Mouse (Mus musculus): ENCODE results near the gene Brinp2. TPM values are rescaled to one million over a fixed set of nuclear protein-coding genes. Genes with fewer than 3 reads are reported as not detected.

The Brinp2 gene
- total RNA-seq, 2 experiments from 2014 or later, result 100.0 to 106 TPM

GRCm38 (mm10) chr1:158310426-158311156 is 45.5 kb downstream of the Brinp2 start:
- intact Hi-C loops (cut with DNase I), result no loop called here
- no peak for DNase-seq (ENCODE audit: extremely low spot score in 1 of 2, low spot score in 2 of 2)

DNA sequence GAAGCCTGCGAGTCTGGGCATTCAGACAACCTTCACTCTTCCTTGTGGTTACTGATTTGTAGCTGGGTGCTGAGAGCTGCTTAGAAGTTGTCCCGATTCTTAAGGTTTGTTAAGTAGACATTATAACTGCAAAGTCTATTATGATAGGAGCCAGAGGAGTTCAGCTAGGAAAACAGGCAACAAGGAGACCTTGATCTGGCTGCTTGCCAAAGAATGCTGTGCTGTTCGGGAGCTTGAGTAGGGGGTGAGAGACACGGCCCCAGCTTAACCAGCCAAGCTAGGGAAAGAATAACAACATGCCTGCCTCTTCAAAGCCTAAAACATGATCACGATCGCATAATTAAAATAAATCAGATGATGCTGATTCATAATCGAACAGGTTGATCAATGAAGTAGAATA is 59.1 kb downstream of the Brinp2 start:
- no peak for DNase-seq (ENCODE audit: extremely low spot score in 1 of 2, low spot score in 2 of 2)
- intact Hi-C loops (cut with DNase I), result no loop called here

- intact Hi-C loops (cut with DNase I), result no loop called here
These were observed 59.7 kb downstream of the Brinp2 start for GRCm38 (mm10) chr1:158296287-158296931.

DNA sequence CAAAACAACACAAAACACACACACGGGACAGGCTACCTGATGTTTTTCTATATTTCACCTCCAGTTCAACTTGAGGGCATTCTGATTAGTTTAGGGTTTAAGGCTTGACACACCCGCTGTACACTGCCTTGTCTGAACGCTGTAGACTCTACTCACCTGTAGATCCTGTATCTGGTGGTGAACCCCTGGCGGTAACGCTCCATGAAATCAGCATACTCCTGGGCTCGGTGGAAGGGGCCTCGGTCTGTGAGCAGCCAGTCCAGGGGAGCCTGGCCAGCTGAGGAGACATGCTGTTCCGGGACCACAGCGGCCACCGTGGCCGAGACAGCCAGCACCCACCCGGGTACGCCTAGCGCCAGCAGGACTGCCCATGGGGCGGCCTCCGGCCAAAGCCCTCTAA is 60.9 kb downstream of the Brinp2 start:
- intact Hi-C loops (cut with DNase I), result no loop called here
- DNase-seq (ENCODE audit: extremely low spot score in 1 of 2, low spot score in 2 of 2), result no peak

More at GRCm38 (mm10) chr1:158296287-158296931, 59.7 kb downstream of the Brinp2 start:
- no peak for DNase-seq (ENCODE audit: extremely low spot score in 1 of 2, low spot score in 2 of 2)

DNA sequence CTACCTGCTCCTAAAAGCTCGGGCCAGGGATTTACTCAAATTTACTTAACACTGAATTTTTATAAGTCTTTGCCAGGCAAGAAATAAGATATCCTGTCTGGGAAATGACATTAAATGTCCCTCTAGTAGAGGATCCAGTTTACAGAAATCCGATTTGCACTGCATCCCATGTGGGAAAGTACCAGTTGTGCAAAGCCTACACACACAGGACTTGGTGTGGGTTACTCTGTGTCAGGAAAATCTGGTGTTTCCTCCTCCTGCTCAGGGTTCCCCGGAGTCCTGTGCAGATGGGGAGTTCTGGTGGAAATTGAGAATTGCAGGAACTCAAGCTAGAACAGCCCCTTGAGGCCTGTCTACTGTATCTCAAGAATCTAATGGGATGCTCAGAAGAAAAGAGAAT is 70.9 kb downstream of the Brinp2 start:
- intact Hi-C loops (cut with DNase I), result no loop called here
- DNase-seq (ENCODE audit: extremely low spot score in 1 of 2, low spot score in 2 of 2), result no peak

DNA sequence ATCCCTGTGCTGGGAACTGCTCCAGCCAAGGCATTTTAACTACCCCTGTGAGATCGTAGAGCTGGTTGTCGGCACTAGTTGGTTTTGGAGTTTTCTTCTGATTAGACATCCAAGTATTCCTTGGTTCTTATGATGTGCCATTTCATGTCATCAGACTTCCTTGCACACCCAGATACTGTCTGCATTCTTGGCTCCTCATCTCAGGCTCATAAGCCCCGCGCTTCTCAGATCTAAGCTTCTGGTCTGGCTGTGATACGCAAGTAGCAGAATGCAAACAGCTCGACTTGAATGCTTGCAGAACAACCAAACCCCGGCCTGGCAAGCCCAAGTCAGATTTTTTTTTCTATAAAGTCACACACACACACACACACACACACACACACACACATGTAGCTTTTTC is 72.3 kb downstream of the Brinp2 start:
- intact Hi-C loops (cut with DNase I), result no loop called here
- no peak for DNase-seq (ENCODE audit: extremely low spot score in 1 of 2, low spot score in 2 of 2)

DNA sequence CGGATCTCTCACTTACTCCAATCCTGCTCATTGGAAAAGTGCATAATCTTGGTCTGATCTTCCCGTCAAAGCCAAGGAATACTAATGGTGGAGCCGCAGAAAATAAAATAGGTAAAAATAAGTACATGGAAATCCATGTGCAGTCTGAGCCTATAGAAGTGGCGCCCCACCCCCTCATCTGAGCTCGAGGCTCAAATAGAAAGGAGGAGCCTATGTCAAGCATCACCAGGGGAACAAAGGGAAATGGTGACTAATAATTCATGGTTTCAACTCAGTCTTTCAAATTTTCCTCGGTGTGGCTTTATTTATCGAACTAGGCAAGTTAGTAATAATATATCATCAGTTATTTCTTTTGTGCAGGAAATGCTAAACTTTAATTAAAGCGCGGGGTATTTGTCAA is 84.1 kb downstream of the Brinp2 start:
- intact Hi-C loops (cut with DNase I), result no loop called here
- no peak for DNase-seq (ENCODE audit: extremely low spot score in 1 of 2, low spot score in 2 of 2)

DNA sequence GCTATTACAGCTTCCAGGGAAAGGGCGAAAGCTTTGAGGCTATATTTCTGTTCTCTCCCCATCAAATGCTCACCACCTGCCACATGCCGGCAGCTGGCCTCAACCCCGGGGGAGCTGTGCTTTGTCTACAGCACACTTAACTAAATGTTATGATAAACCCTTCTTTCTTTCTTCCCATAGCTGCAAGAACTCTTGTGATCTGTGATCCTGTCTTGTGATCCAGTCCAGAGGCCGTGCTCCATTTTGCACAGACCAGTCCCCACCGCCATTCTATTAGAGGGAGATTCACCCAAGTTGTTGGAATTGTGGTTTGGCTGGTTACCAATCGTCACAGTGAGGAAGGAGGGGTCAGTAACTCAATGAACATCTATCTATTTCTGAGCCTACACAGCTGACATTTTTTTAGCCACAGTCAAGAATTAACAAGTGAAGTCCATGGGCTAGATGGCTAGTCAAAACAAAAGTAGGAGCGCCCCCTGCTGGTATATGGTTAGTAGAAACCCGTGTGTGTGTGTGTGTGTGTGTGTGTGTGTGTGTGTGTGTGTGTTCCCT is 89.0 kb downstream of the Brinp2 start:
- DNase-seq (ENCODE audit: extremely low spot score in 1 of 2, low spot score in 2 of 2), result peak; percentile 46 to 68
- intact Hi-C loops (cut with DNase I), result loop anchor here (2.0 to 10.0 kb wide), 2 partner anchors 388 to 522 kb away; no protein-coding TSS in a partner anchor

DNA sequence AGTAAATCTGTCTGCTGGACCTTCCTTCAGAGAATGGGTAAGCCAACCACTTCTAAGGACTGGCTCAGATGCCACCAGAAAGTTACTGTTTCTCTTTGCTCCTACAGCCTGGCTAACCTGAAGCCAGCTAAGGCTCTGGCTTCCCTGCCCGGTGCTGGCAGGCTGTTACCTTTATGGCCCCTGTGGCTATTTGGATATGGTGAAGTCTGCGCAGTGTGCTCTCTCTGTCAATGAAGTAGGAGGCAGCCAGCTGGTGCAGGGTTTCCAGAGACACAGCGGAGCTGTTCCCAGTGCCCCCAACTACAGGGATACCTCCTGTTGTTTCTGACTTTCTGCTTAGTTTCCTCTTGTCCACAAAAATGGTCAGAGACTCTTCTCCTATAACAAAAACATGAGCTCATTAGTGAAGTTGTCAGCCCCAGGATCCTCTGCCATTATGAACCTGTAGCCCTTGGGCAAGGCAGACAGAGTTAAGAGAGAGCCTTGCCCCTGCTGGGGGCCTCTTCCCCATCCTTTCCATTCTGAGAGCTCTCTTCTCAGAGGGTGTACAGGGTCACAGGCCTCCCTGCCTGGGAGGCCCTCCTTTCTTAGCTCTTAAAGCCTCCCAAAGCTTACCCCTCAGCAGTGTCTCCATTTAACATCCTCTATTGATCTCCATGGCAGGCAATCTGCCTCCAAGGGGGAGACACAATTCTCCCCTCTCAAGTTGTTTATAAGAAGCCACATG is 89.7 kb downstream of the Brinp2 start:
- intact Hi-C loops (cut with DNase I), result loop anchor here (2.0 to 10.0 kb wide), 2 partner anchors 388 to 522 kb away; no protein-coding TSS in a partner anchor
- DNase-seq (ENCODE audit: extremely low spot score in 1 of 2, low spot score in 2 of 2), result no peak

DNA sequence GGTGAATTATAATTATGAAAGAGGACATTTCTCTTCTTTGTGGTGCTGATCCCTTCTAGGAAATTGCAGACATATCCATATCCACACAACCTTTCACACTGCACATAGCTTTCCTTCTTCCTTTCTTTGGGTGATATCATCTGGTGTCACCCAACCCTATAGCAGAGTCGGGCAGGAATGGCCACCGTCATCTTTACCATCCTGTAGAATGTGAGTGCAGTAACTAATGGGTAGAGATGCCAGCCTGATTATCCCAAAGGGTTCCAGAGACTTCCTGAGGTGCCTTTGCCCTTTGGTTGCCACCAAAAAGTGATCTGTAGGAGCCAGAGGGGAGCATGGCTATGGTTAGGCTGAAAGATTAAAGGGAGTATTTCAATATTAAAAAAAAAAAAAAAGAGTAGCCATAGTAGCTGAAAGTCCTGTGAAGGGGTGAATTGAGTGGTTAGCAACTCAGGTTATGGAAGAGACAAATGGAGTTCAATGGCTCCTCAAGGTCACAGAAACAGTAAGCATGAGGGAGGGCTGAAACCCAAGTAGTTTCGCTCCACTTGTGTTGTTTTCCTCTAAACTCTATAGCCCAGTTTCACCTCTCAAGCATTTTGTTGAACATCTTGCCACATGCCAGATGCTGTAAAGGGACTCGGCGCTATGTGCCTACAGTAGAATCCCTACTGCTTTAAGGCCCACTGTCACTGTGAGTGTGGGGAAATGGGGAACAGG is 96.5 kb downstream of the Brinp2 start:
- intact Hi-C loops (cut with DNase I), result loop anchor here (10.0 kb wide), 1 partner anchor 395 kb away; no protein-coding TSS in a partner anchor
- DNase-seq (ENCODE audit: extremely low spot score in 1 of 2, low spot score in 2 of 2), result no peak

GRCm38 (mm10) chr1:158258685-158259292 is 97.3 kb downstream of the Brinp2 start:
- intact Hi-C loops (cut with DNase I), result no loop called here
- DNase-seq (ENCODE audit: extremely low spot score in 1 of 2, low spot score in 2 of 2), result no peak

- intact Hi-C loops (cut with DNase I), result no loop called here
- no peak for DNase-seq (ENCODE audit: extremely low spot score in 1 of 2, low spot score in 2 of 2)
These were observed 100.0 kb downstream of the Brinp2 start for GRCm38 (mm10) chr1:158255912-158256680.

- intact Hi-C loops (cut with DNase I), result no loop called here
- no peak for DNase-seq (ENCODE audit: extremely low spot score in 1 of 2, low spot score in 2 of 2)
These were observed 103.4 kb downstream of the Brinp2 start for GRCm38 (mm10) chr1:158252682-158253222.

DNA sequence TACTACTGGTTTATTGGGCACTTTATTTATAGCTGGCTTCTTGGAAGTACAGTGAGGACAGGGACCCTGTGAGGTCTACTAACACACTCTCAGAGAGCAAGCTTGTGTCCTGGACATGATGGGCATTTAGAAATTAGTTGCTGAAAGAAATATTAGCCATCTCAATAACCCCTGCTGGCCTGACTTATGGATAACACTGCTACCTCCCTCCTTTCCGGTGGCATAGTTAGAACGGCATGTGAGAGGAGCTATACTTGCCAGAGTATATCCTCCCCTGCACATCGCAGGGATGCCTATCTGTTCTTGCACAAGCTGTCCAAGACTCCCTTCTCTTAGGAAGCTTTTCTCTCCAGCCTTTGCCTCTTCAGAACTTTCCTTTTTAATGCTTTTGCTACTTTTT is 107.9 kb downstream of the Brinp2 start:
- DNase-seq (ENCODE audit: extremely low spot score in 1 of 2, low spot score in 2 of 2), result no peak
- intact Hi-C loops (cut with DNase I), result no loop called here

- no peak for DNase-seq (ENCODE audit: extremely low spot score in 1 of 2, low spot score in 2 of 2)
- intact Hi-C loops (cut with DNase I), result no loop called here
These were observed 109.5 kb downstream of the Brinp2 start for GRCm38 (mm10) chr1:158246476-158247153.

- intact Hi-C loops (cut with DNase I), result no loop called here
- no peak for DNase-seq (ENCODE audit: extremely low spot score in 1 of 2, low spot score in 2 of 2)
These were observed 110.6 kb downstream of the Brinp2 start for GRCm38 (mm10) chr1:158245486-158245885.

GRCm38 (mm10) chr1:158244016-158244415 is 112.1 kb downstream of the Brinp2 start:
- intact Hi-C loops (cut with DNase I), result no loop called here
- DNase-seq (ENCODE audit: extremely low spot score in 1 of 2, low spot score in 2 of 2), result no peak
